Mouse (Mus musculus) gastrocnemius, postnatal 14 days (tissue): ENCODE results near the gene Tmtc4. TPM values are rescaled to one million over a fixed set of nuclear protein-coding genes. Genes with fewer than 3 reads are reported as not detected.

Experiments used
- DNase-seq: peaks from one replicate; pipeline ENCODE4 v3.0.0; 2021; ENCODE audit warnings: mixed read lengths
- intact Hi-C: fragments of 180-260 bp; cut with DNase I; formaldehyde crosslinking; loops from one replicate; pipeline ENCODE4 v1.15.1; 2025; ENCODE audit warnings: low total_unique reads
- total RNA-seq, 2 experiments: library from RNA; stranded (reverse); gene quantifications; 2 replicates each; pipeline ENCODE4 v1.2.3; 2021

Tmtc4 gene
- total RNA-seq, 2 experiments from 2014 or later: 5.7 to 6.7 TPM

DNA sequence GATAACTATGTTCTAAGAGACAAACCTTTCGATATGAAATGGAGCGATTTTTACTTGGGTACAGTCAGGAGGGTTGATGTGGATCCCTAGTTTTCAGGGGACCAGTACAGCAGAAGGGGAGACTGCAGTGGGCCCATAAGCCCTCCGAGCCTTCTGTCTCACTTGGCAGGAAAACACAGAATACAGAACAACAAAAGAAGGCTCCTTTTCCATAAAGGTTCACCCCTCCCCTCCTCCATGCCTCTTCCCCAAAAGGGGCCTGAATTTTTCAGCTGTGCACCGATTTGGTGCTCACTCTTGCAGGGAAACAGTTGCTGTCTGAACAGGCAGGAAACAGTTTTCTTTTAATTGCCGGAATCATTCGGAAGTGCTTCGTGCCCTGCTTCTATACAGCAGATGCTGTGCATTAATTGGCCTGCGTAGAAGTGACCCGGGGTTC lies 101.6 kb downstream of the Tmtc4 start:
- no peak for DNase-seq
- intact Hi-C loops: loop anchor here (10.0 kb wide), 1 partner anchor 397 kb away; no protein-coding TSS in a partner anchor

DNA sequence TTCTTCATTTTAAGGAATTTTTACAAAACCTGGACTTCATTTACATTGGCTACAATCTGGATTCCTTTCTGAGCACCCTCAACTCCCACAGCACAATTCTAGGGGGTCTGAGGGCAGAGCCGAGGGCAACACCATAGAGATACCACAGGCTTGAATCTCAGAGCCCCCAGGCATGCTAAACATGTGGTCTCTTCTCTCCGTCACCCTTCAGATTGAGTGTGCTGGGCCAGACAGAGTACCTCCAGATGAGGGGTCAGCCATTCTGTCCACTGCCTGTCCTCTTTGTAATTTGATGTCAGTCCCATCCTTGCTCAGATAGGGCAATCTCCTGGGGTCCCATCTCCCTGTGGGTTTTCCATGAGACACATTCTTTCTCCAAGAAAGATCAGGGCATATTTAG lies 102.1 kb downstream of the Tmtc4 start:
- no peak for DNase-seq
- intact Hi-C loops: loop anchor here (10.0 kb wide), 1 partner anchor 397 kb away; no protein-coding TSS in a partner anchor

DNA sequence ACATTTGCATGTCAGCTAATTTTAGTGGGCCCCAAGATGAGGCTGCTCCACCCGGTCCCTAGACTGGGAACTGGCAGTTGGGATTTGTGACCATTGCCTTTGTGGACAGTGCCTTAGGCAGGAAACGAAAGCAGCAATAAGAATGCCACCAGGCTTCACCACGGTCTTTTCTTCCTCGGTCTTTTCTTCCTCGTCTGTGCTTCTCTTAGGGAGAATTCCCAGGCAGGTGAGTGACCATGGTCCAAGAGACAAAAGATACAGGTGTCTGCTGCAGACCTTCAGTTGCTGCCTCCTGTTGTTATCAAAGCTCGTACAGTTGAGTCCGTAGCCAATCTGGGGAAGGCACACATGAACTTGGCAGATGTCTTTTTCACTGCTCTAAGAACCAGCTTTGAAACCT lies 103.5 kb downstream of the Tmtc4 start:
- DNase-seq: no peak
- intact Hi-C loops: loop anchor here (10.0 kb wide), 1 partner anchor 395 kb away; no protein-coding TSS in a partner anchor

DNA sequence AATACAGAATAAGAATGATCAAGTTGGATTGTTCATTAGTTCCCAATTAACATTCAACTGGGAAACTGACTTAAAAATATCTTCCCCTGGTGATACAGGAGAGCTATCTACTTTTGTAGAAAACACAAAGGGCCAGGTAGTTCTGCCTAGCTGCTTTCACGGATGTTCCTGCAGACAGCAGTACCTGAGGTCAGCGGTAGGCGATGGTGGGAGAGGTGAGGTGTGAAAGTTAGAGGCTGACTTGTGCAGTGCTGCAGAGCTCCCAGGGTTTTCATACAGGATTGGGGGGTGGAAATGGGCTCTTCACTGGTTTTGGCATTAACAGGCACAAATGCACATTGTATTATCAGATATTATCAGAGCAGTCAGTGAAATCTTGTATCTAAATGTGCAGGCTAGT lies 106.0 kb downstream of the Tmtc4 start:
- no peak for DNase-seq
- intact Hi-C loops: loop anchor here (5.0 kb wide), 1 partner anchor 655 kb away; no protein-coding TSS in a partner anchor

DNA sequence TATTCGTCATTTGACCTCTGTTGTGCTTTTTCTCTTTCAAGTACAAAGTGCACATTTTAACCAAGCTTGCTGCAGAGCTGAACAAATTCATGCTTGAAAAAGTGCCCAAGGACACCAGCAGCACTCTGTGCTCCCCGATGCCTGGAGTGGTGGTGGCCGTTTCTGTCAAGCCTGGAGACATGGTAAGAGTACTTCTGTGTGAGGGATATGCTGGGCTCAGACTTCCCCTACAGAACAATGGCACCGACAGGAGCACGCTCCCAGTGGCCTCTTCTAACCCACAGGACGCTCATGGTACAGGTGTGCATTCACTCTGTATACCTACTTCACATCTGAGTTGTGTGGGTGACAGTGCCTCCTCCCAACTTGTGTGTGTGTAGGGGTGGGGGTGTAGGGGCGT lies 107.1 kb downstream of the Tmtc4 start:
- no peak for DNase-seq
- intact Hi-C loops: loop anchor here (5.0 kb wide), 1 partner anchor 654 kb away; no protein-coding TSS in a partner anchor

DNA sequence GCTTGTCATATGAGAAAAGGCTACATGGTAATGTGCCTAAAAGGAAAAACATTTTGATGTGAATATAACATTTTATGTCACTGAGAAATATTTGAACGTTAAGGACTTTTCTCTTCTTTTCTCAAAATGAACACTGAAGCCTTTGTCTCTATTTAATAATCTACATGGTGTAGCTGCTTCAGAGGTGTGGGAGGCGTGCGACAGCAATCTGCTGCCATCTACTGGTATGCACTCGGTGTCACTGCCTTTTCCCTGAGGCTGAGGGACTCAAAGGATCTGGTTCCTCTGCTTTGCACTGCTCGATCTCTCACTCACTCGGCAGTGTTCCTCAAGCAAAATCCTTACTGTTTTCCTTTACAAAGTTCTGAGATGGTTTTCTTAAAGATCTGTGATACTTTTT lies 107.7 kb downstream of the Tmtc4 start:
- peak; percentile 64 for DNase-seq
- intact Hi-C loops: loop anchor here (5.0 kb wide), 1 partner anchor 654 kb away; no protein-coding TSS in a partner anchor

DNA sequence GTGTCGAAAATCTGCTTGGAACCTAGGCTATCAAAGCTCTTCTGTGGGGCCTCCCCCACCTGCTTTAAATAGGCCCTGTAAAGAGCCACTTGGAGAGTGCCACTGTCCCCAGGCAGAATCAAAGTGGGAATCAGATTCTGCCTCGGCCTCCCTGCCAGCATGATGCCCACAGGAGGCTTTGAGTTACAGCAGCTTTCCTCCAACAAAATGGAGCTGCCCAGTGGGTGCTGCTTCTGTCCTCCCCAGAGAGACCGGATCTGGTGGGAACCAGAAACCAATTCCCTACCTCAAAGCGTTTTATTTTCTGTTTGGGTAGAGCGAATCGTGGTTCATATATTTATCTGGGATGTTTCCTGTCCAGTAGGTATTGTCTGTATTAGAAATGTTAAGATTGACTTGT lies 108.2 kb downstream of the Tmtc4 start:
- DNase-seq: no peak
- intact Hi-C loops: loop anchor here (5.0 kb wide), 1 partner anchor 653 kb away; no protein-coding TSS in a partner anchor

DNA sequence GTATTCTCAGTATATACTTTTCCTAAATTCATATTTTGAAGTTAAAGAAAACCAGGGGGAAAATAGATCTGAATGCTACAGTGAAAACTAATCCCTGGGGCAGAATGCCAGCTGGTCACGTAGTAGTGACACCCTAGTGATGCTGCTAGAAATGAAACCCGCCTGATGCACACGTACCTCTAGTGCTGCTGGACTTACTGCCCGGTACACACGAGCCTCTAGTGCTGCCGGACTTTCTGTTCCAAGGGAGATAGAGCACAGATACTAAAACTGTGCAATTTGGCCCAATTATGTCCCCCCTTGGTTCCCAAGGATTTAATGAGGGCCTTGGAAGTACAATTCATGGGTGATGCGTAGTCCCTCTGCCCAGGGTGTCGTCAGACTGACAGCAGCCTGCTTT lies 108.8 kb downstream of the Tmtc4 start:
- no peak for DNase-seq
- intact Hi-C loops: loop anchor here (5.0 kb wide), 1 partner anchor 653 kb away; no protein-coding TSS in a partner anchor

DNA sequence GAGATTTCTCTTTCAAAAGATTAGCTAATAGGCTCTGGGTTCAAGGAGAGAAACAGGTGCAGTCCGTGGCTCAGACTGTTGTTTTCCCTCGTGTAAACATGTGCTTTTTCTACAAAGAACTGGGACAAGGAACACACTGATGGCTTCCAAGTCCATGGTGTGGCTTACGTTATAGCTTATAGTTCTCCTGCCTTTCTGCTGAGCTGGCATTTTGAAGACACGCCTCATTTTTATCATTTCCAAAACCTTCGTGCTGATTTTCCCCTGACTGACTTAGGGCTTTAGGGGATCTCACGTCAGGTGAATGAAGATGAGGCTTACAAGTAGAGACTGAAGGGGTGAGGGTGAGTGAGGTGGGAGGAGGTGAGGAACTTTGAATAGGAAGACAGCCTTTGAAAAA lies 111.2 kb downstream of the Tmtc4 start:
- DNase-seq: no peak
- intact Hi-C loops: loop anchor here (5.0 kb wide), 1 partner anchor 360 kb away; no protein-coding TSS in a partner anchor

DNA sequence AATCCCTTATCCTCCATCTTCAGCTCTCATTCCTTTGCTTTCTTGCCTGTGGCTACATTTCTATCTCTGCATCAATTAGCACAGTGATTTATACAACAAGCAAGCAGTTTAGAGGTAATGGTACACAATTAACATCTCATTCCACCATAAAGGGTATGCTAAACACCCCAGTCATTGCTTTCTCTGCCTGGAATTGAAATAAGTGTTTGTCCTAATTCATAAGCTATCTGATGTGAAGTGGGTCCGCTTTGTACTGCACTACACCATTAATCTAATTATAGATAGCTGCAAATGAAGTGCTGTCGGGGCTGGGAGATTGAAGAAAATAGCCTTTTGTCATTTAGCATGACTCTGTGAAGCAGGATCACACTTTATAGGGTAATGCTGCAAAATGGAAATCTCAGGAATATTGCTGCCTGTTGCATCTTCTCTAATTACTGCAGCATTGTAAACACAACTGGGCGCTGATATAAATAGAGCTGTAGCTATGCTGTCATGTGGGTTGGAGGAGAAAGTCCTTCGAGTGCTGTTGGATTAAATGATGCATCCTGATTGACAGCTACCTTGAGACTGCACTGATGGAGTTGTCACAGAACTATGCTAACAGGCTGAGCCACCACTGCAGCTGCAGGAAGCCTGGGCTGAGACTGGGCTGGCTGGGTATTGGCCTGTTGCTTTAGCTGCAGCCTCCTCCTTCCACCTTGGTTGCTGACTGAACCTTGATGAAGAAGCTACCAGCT lies 111.8 kb downstream of the Tmtc4 start:
- DNase-seq: no peak
- intact Hi-C loops: loop anchor here (5.0 kb wide), 1 partner anchor 360 kb away; no protein-coding TSS in a partner anchor

DNA sequence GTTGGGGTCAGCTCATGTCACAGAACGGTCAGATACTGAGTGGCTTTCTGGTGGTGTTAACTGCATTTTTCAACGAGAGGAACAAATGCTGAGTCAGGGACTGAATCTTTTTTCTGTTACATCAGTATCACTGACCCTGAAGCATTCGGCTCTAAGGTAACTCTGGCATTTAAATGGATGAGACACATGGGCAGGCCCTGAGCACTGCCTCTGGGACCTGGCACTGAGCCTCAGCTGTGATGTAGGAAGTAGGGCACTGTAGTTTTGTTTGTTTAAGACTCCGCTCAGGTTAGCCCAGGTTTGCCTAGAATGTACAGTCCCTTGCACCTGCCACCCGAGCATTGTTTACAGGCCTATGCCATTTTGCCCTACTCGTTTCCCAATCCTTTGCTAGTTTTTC lies 114.0 kb downstream of the Tmtc4 start:
- no peak for DNase-seq
- intact Hi-C loops: loop anchor here (5.0 kb wide), 1 partner anchor 358 kb away; no protein-coding TSS in a partner anchor

Other genes starting within 250 kb of the Tmtc4 start
- gene Ggact, start 70.3 kb downstream of the Tmtc4 start, total RNA-seq: 10 to 100 TPM; 11.8 to 12.5 TPM